Comparison of ENCODE assay signal across 7 mouse cellular contexts in the genomic region with DNA sequence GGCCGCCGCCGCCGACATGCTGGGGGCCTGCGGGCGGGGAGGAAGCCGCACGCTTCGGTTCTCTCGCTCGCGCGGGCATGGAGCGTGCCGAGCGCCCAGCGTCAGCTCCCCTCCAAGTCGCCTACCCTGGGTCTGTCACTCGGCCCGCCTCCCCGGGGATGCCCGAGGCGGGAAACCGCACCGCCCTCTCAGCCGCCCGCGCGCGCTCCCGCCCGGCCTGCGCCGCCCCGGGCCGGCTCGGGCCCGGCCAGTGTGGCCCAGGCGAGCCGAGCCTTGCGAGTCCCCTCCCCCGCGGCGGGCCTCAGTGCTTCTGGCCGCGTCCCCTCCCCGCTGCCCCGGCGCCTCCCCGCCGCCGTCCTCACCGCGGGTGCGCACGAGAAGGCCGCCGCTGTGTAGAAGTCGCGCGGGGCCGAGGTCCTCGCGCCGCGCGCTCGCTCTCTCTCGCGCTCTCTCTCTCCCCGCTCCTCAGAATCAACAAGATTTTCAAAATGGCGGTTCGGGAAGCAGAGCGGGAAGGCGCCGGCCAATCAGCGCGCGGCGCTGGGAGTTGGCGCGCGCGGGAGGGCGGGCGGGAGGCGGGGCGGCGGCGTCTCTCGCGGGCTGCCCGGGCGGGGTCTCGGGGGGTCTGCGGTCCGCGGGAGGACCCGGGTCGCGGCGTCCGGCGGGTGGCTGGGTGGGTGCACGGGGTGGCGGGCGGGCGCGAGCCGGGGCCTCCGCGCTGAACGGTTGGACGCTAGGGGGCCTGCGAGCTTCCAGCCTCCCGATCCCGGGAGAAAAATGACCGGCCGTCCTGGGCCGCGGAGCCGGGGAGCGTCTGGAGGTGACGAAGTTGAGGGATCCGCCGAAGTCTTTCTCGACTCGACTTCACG. TPM values are rescaled to one million over a fixed set of nuclear protein-coding genes. Genes with fewer than 3 reads are reported as not detected.
DNase-seq lines count a peak whose midpoint lies in the region; ATAC-seq lines count a peak whose summit lies in the region.

A gene (minus strand): TSS at position 491 of the 869 bp plus-strand sequence.

- WGBS in midbrain, embryonic 11.5 days: under 1% methylated on average over 126 of the region's 129 CpGs

- H3K9ac ChIP-seq in midbrain, embryonic 11.5 days (ENCODE audit: low read length): peak within 1 kb of the TSS; percentile 99

- DNase-seq in adrenal gland, postnatal 10 days: peak; percentile 91
- peak; percentile 95 for DNase-seq in embryo, embryonic 9.5 days (ENCODE audit: extremely low spot score)
- DNase-seq in kidney, adult 11 months: peak; percentile 85
- peak; percentile 89 for DNase-seq in left cerebral cortex, postnatal 4 days
- DNase-seq in midbrain, embryonic 11.5 days (ENCODE audit: low spot score, missing footprints): peak; percentile 98
- DNase-seq in right cerebral cortex, postnatal 4 days: peak; percentile 82

- H3K36me3 ChIP-seq in midbrain, embryonic 11.5 days (ENCODE audit: control insufficient read depth, insufficient read depth, low read length): no peaks in the 10 kb centered on the region

- H3K4me3 ChIP-seq in midbrain, embryonic 11.5 days (ENCODE audit: low read depth, low read length): peak within 1 kb of the TSS; percentile 96

- peak within 1 kb of the TSS; percentile 99 for H3K27ac ChIP-seq in midbrain, embryonic 11.5 days (ENCODE audit: low read depth, low read length)

- no peaks in the 10 kb centered on the region for H3K9me3 ChIP-seq in midbrain, embryonic 11.5 days (ENCODE audit: control insufficient read depth, low read length)

- intact Hi-C loops in left cerebral cortex, postnatal 4 days (cut with DNase I): no loop called here

- peak; percentile 62 for ATAC-seq in granulocyte monocyte progenitor cell, adult 5-6 weeks (replicated peaks; ENCODE audit: poor library complexity, severe bottlenecking)
- ATAC-seq in midbrain, embryonic 11.5 days (ENCODE audit: low FRiP score): peak; percentile 93

- peaks cover 21% of the 10 kb centered on the region for H3K4me1 ChIP-seq in midbrain, embryonic 11.5 days (ENCODE audit: control insufficient read depth, insufficient read depth, low read length)

- no peaks in the 10 kb centered on the region for H3K27me3 ChIP-seq in midbrain, embryonic 11.5 days (ENCODE audit: control insufficient read depth, insufficient read depth, low read length)

- H3K4me2 ChIP-seq in midbrain, embryonic 11.5 days: peak within 1 kb of the TSS; percentile 71

RNA-seq across cellular contexts. Expression of the gene that starts here (rescaled TPM):
- total RNA-seq in adrenal gland, postnatal 10 days (2021): 10 to 100 TPM; 74.0 to 84.1 TPM
- 263 and 303 TPM in 2 replicates for total RNA-seq in granulocyte monocyte progenitor cell, adult 5-6 weeks (2014; fragmentation: Nextera tagmentation)
- 597 and 629 TPM in 2 replicates for total RNA-seq in granulocyte monocyte progenitor cell, adult 5-6 weeks (2017)
- 10 to 100 TPM; 60.4 to 65.4 TPM for total RNA-seq in left cerebral cortex, postnatal 4 days (2021)
- 378 and 409 TPM in 2 replicates for polyA plus RNA-seq in midbrain, embryonic 11.5 days (2014; fragmentation: Nextera tagmentation; extraction: Ambion mirVana)

Comparison
In these comparisons a context has a peak if more than half of its experiments do, and no peak if none do; other contexts are left out.
1. Peak in every context shown above with its lines: DNase-seq, ATAC-seq, H3K4me3 ChIP-seq and H3K27ac ChIP-seq.